Mouse (Mus musculus) myocyte (in vitro differentiated cells): ENCODE measurements around the gene Slit3. TPM values are rescaled to one million over a fixed set of nuclear protein-coding genes. Genes with fewer than 3 reads are reported as not detected.

ENCODE experiments used
- H3K27me3 ChIP-seq: one replicate; pipeline ENCODE4 v1.6.1; 2011; ENCODE audit not compliant: control insufficient read depth, insufficient read depth, insufficient read length
- H3K36me3 ChIP-seq: one replicate; pipeline ENCODE4 v1.6.1; 2011; ENCODE audit not compliant: control insufficient read depth, insufficient read depth
- H3K4me2 ChIP-seq: one replicate; pipeline ENCODE4 v1.6.1; 2011; ENCODE audit warnings: low read depth, control low read depth
- H3K4me3 ChIP-seq: one replicate; pipeline ENCODE4 v1.5.1; 2011; ENCODE audit warnings: mild to moderate bottlenecking, control low read depth, moderate library complexity
- H3K79me2 ChIP-seq: one replicate; pipeline ENCODE4 v1.6.1; 2011; ENCODE audit not compliant: control insufficient read depth, insufficient read depth
- H3ac ChIP-seq: one replicate; pipeline ENCODE4 v1.6.1; 2011; ENCODE audit not compliant: control insufficient read depth, insufficient read length
- CEBPB ChIP-seq: IDR thresholded peaks from 2 replicates; pipeline ENCODE4 v1.6.1; 2011; ENCODE audit warnings: mild to moderate bottlenecking, moderate library complexity; ENCODE audit not compliant: poor library complexity, insufficient read depth, severe bottlenecking
- E2F4 ChIP-seq: IDR thresholded peaks from one replicate; pipeline ENCODE4 v1.6.1; 2011; ENCODE audit warnings: mild to moderate bottlenecking, control low read depth, moderate library complexity; ENCODE audit not compliant: insufficient read depth
- MAX ChIP-seq: IDR thresholded peaks from one replicate; pipeline ENCODE4 v1.6.1; 2011; ENCODE audit warnings: low read depth, mild to moderate bottlenecking, control low read depth
- MYOD1 ChIP-seq, 3 experiments: IDR thresholded peaks; one replicate each; pipeline ENCODE4 v1.6.1; 2011; ENCODE audit warnings: control low read depth in 2 of 3, low read depth in 2 of 3, mild to moderate bottlenecking in 2 of 3, moderate library complexity in 1 of 3; ENCODE audit not compliant: insufficient read length in 2 of 3, control insufficient read depth in 1 of 3
- MYOG ChIP-seq, 3 experiments: IDR thresholded peaks; one replicate each; pipeline ENCODE4 v1.6.1; 2011; ENCODE audit warnings: control low read depth in 2 of 3, low read depth in 2 of 3, mild to moderate bottlenecking in 2 of 3; ENCODE audit not compliant: insufficient read length in 2 of 3, control insufficient read depth in 1 of 3, insufficient read depth in 1 of 3
- POLR2A ChIP-seq: IDR thresholded peaks from one replicate; pipeline ENCODE4 v1.6.1; 2011; ENCODE audit warnings: low read depth, mild to moderate bottlenecking, control low read depth, moderate library complexity; ENCODE audit not compliant: insufficient read length
- POLR2AphosphoS2 ChIP-seq: IDR thresholded peaks from one replicate; pipeline ENCODE4 v1.6.1; 2011; ENCODE audit warnings: low read depth, control low read depth; ENCODE audit not compliant: insufficient read length
- REST ChIP-seq: IDR thresholded peaks from one replicate; pipeline ENCODE4 v1.6.1; 2011; ENCODE audit warnings: mild to moderate bottlenecking, control low read depth, moderate library complexity; ENCODE audit not compliant: insufficient read depth, insufficient read length
- SRF ChIP-seq: IDR thresholded peaks from one replicate; pipeline ENCODE4 v1.6.1; 2011; ENCODE audit warnings: low read depth; ENCODE audit not compliant: control insufficient read depth, insufficient read length
- TCF12 ChIP-seq: IDR thresholded peaks from one replicate; pipeline ENCODE4 v1.6.1; 2011; ENCODE audit warnings: mild to moderate bottlenecking, control low read depth; ENCODE audit not compliant: poor library complexity, insufficient read depth, severe bottlenecking
- TCF3 ChIP-seq: IDR thresholded peaks from one replicate; pipeline ENCODE4 v1.6.1; 2011; ENCODE audit warnings: low read depth, control low read depth; ENCODE audit not compliant: insufficient read length
- USF1 ChIP-seq: IDR thresholded peaks from one replicate; pipeline ENCODE4 v1.6.1; 2011; ENCODE audit warnings: low read depth, mild to moderate bottlenecking, control low read depth, moderate library complexity
- polyA plus RNA-seq: library from polyadenylated mRNA; unstranded; fragments of >200 nt; fragmentation: generic; extraction: Trizol; gene quantifications from one replicate; pipeline ENCODE4 v1.2.1, GENCODE M21; 2012; ENCODE audit warnings: missing spikeins

Slit3 gene
- polyA plus RNA-seq, 1 experiment, result not detected

GRCm38 (mm10) chr11:35624515-35625270, 503.7 kb downstream of the Slit3 start:
- no peaks in the 10 kb centered on the region for H3K79me2 ChIP-seq
- H3K36me3 ChIP-seq, result no peaks in the 10 kb centered on the region
- no peaks in the 10 kb centered on the region for H3K27me3 ChIP-seq
- H3ac ChIP-seq, result no peak overlapping the region
- no peak overlapping the region for H3K4me2 ChIP-seq
- TF ChIP-seq REST (no peak), MAX (no peak), CEBPB (no peak), MYOD1 (IDR thresholded peaks at IDR 0.05; ENCODE audit: control insufficient read depth in 1 of 3, insufficient read length in 2 of 3, low read depth in 2 of 3) (no peak), USF1 (no peak), E2F4 (no peak)
- H3K4me3 ChIP-seq, result no peak overlapping the region

GRCm38 (mm10) chr11:35625576-35625975, 504.6 kb downstream of the Slit3 start:
- H3ac ChIP-seq, result no peak overlapping the region
- no peaks in the 10 kb centered on the region for H3K79me2 ChIP-seq
- no peak overlapping the region for H3K4me2 ChIP-seq
- no peak overlapping the region for H3K4me3 ChIP-seq
- no peak for TF ChIP-seq CEBPB
- TF ChIP-seq USF1, result no peak
- no peak for TF ChIP-seq MYOD1 (IDR thresholded peaks at IDR 0.05; ENCODE audit: control insufficient read depth in 1 of 3, insufficient read length in 2 of 3, low read depth in 2 of 3)
- TF ChIP-seq TCF3, result no peak
- no peak for TF ChIP-seq POLR2AphosphoS2
- no peak for TF ChIP-seq POLR2A
- no peak for TF ChIP-seq MYOG (IDR thresholded peaks at IDR 0.05; ENCODE audit: control insufficient read depth in 1 of 3, insufficient read depth in 1 of 3, insufficient read length in 2 of 3, low read depth in 2 of 3)
- TF ChIP-seq SRF, result no peak
- no peak for TF ChIP-seq REST
- TF ChIP-seq E2F4, result no peak
- TF ChIP-seq MAX, result no peak
- TF ChIP-seq TCF12, result no peak
- no peaks in the 10 kb centered on the region for H3K27me3 ChIP-seq
- no peaks in the 10 kb centered on the region for H3K36me3 ChIP-seq

- TF ChIP-seq CEBPB (no peak), REST (no peak), MYOG (IDR thresholded peaks at IDR 0.05; ENCODE audit: control insufficient read depth in 1 of 3, insufficient read depth in 1 of 3, insufficient read length in 2 of 3, low read depth in 2 of 3) (no peak), USF1 (no peak), POLR2AphosphoS2 (no peak)
- H3K4me3 ChIP-seq, result no peak overlapping the region
- no peaks in the 10 kb centered on the region for H3K27me3 ChIP-seq
- no peaks in the 10 kb centered on the region for H3K79me2 ChIP-seq
- no peak overlapping the region for H3ac ChIP-seq
- no peak overlapping the region for H3K4me2 ChIP-seq
- H3K36me3 ChIP-seq, result no peaks in the 10 kb centered on the region
Observed at GRCm38 (mm10) chr11:35626161-35626885, 505.3 kb downstream of the Slit3 start.

- TF ChIP-seq REST (no peak), TCF12 (no peak), MAX (no peak), MYOD1 (IDR thresholded peaks at IDR 0.05; ENCODE audit: control insufficient read depth in 1 of 3, insufficient read length in 2 of 3, low read depth in 2 of 3) (no peak), MYOG (IDR thresholded peaks at IDR 0.05; ENCODE audit: control insufficient read depth in 1 of 3, insufficient read depth in 1 of 3, insufficient read length in 2 of 3, low read depth in 2 of 3) (no peak), SRF (no peak), USF1 (no peak), E2F4 (no peak), POLR2A (no peak), CEBPB (no peak)
- Histone ChIP-seq H3K4me3 (no peak overlapping the region), H3K4me2 (no peak overlapping the region), H3K27me3 (no peaks in the 10 kb centered on the region), H3ac (no peak overlapping the region), H3K79me2 (no peaks in the 10 kb centered on the region), H3K36me3 (no peaks in the 10 kb centered on the region)
Observed at GRCm38 (mm10) chr11:35627815-35628214, 506.8 kb downstream of the Slit3 start.
